Mouse (Mus musculus) midbrain, embryonic 14.5 days (tissue): ENCODE measurements around the gene Mcl1. TPM values are rescaled to one million over a fixed set of nuclear protein-coding genes. Genes with fewer than 3 reads are reported as not detected.
"Not testable (repeated sequence)": the region's sequence is repeated elsewhere in the genome, so short reads cannot be mapped to it uniquely, and the experiment has no call there.

Experiments
- ATAC-seq: fragments of 200-750 bp; cut with Nextera tagmentation; 2 replicates; pipeline ENCODE4 v1.8.0; 2017; ENCODE audit warnings: moderate number of reproducible peaks, moderate library complexity; ENCODE audit not compliant: low FRiP score, low TSS enrichment
- DNase-seq: peaks from one replicate; pipeline ENCODE4 v3.0.0-alpha.2; 2015
- H3K27ac ChIP-seq: fragments of 300-500 bp; sonication (generic); replicated peaks from 2 replicates; pipeline ENCODE4 v1.5.1; 2014; ENCODE audit warnings: mild to moderate bottlenecking, low read depth, low read length, moderate library complexity
- H3K27me3 ChIP-seq: fragments of 300-500 bp; sonication (generic); 2 replicates; pipeline ENCODE4 v1.6.1; 2014; ENCODE audit warnings: low read length, control low read depth, mixed read lengths; ENCODE audit not compliant: control insufficient read depth, insufficient read depth
- H3K36me3 ChIP-seq: fragments of 300-500 bp; sonication (generic); 2 replicates; pipeline ENCODE4 v1.6.1; 2014; ENCODE audit warnings: low read length, control low read depth; ENCODE audit not compliant: control insufficient read depth, insufficient read depth
- H3K4me1 ChIP-seq: fragments of 300-500 bp; sonication (generic); 2 replicates; pipeline ENCODE4 v1.6.1; 2014; ENCODE audit warnings: mild to moderate bottlenecking, antibody characterized with exemption, low read length, control low read depth; ENCODE audit not compliant: control insufficient read depth, insufficient read depth
- H3K4me2 ChIP-seq: fragments of 300-500 bp; sonication (generic); 2 replicates; pipeline ENCODE4 v1.6.1; 2014; ENCODE audit warnings: mild to moderate bottlenecking, low read length, moderate library complexity
- H3K4me3 ChIP-seq: fragments of 300-500 bp; sonication (generic); replicated peaks from 2 replicates; pipeline ENCODE4 v1.5.1; 2014; ENCODE audit warnings: low read depth, low read length
- H3K9ac ChIP-seq: fragments of 300-500 bp; sonication (generic); replicated peaks from 2 replicates; pipeline ENCODE4 v1.6.1; 2014; ENCODE audit warnings: mild to moderate bottlenecking, low read length, moderate library complexity
- H3K9me3 ChIP-seq: fragments of 300-500 bp; sonication (generic); 2 replicates; pipeline ENCODE4 v1.6.1; 2016; ENCODE audit warnings: low read length, control low read depth, mixed read lengths; ENCODE audit not compliant: control insufficient read depth
- WGBS: fragments of 180-500 bp; shearing (Covaris S2); extraction: QIAGEN DNeasy Blood & Tissue Kit; methylation state at CpG from one replicate; pipeline ENCODE4 v1.1.7; 2014; 5-methylcytosine and 5-hydroxymethylcytosine counted together
- polyA plus RNA-seq: library from polyadenylated mRNA; unstranded; fragments of >200 nt; fragmentation: Nextera tagmentation; extraction: Ambion mirVana; gene quantifications from 2 replicates; pipeline ENCODE4 v1.2.1, GENCODE M21; 2014

Mcl1 gene
- polyA plus RNA-seq: 44.1 and 65.7 TPM in 2 replicates

GRCm38 (mm10) chr3:95658236-95658867 is at the start of gene Mcl1:
Mcl1 (plus strand) TSS chr3:95658788.
- Histone ChIP-seq H3K4me2 (peak within 1 kb of the TSS; percentile 98), H3K4me3 (peak within 1 kb of the TSS; percentile 96), H3K36me3 (peaks cover 26% of the 10 kb centered on the region), H3K27me3 (no peaks in the 10 kb centered on the region), H3K27ac (peak within 1 kb of the TSS; percentile 98), H3K9ac (peak within 1 kb of the TSS; percentile 98), H3K9me3 (no peaks in the 10 kb centered on the region), H3K4me1 (peaks cover 31% of the 10 kb centered on the region)
- DNase-seq (peak; percentile 98), ATAC-seq (peak; percentile 96)
- WGBS: under 1% methylated on average over 42 of the region's 43 CpGs

GRCm38 (mm10) chr3:95609195-95609594 is 49.4 kb upstream of the Mcl1 start:
- peaks cover 32% of the 10 kb centered on the region for H3K36me3 ChIP-seq
- WGBS: 79% methylated on average over 3 of the region's 3 CpGs

GRCm38 (mm10) chr3:95613996-95614395 is 44.6 kb upstream of the Mcl1 start:
- no peak for DNase-seq
- 100% methylated on average over 1 of the region's 1 CpGs for WGBS

More at GRCm38 (mm10) chr3:95609195-95609594, 49.4 kb upstream of the Mcl1 start:
- Histone ChIP-seq H3K9ac (no peak overlapping the region), H3K4me1 (no peaks in the 10 kb centered on the region), H3K4me3 (no peak overlapping the region), H3K27me3 (no peaks in the 10 kb centered on the region), H3K27ac (no peak overlapping the region), H3K9me3 (no peaks in the 10 kb centered on the region), H3K4me2 (no peak overlapping the region)
- DNase-seq: no peak
- no peak for ATAC-seq

GRCm38 (mm10) chr3:95618511-95618910 is 40.1 kb upstream of the Mcl1 start:
- no peaks in the 10 kb centered on the region for H3K4me1 ChIP-seq
- no peaks in the 10 kb centered on the region for H3K27me3 ChIP-seq
- DNase-seq: no peak
- no peak overlapping the region for H3K9ac ChIP-seq
- ATAC-seq: no peak
- no peak overlapping the region for H3K27ac ChIP-seq
- H3K4me2 ChIP-seq: no peak overlapping the region
- peaks cover 27% of the 10 kb centered on the region for H3K36me3 ChIP-seq
- WGBS: 86% methylated on average over 1 of the region's 1 CpGs
- H3K9me3 ChIP-seq: no peaks in the 10 kb centered on the region
- no peak overlapping the region for H3K4me3 ChIP-seq

More at GRCm38 (mm10) chr3:95613996-95614395, 44.6 kb upstream of the Mcl1 start:
- no peak overlapping the region for H3K4me2 ChIP-seq
- no peak for ATAC-seq
- no peak overlapping the region for H3K9ac ChIP-seq
- no peaks in the 10 kb centered on the region for H3K9me3 ChIP-seq
- H3K27ac ChIP-seq: no peak overlapping the region
- H3K4me3 ChIP-seq: no peak overlapping the region
- no peaks in the 10 kb centered on the region for H3K4me1 ChIP-seq
- H3K36me3 ChIP-seq: peaks cover 43% of the 10 kb centered on the region
- no peaks in the 10 kb centered on the region for H3K27me3 ChIP-seq

GRCm38 (mm10) chr3:95621241-95621640 is 37.3 kb upstream of the Mcl1 start:
- Histone ChIP-seq H3K27me3 (no peaks in the 10 kb centered on the region), H3K27ac (no peak overlapping the region), H3K4me3 (no peak overlapping the region), H3K36me3 (peaks cover 23% of the 10 kb centered on the region), H3K4me1 (peaks cover 7% of the 10 kb centered on the region), H3K9ac (no peak overlapping the region), H3K9me3 (no peaks in the 10 kb centered on the region), H3K4me2 (no peak overlapping the region)
- DNase-seq (no peak), ATAC-seq (no peak)
- WGBS: 91% methylated on average over 1 of the region's 1 CpGs

GRCm38 (mm10) chr3:95622421-95622820 is 36.2 kb upstream of the Mcl1 start:
- not testable (repeated sequence) for H3K4me1 ChIP-seq, ATAC-seq, DNase-seq, H3K27ac ChIP-seq, H3K27me3 ChIP-seq, H3K4me2 ChIP-seq, H3K9ac ChIP-seq, H3K4me3 ChIP-seq, H3K9me3 ChIP-seq
- peaks cover 26% of the 10 kb centered on the region for H3K36me3 ChIP-seq
- 96% methylated on average over 19 of the region's 20 CpGs for WGBS

GRCm38 (mm10) chr3:95623551-95623950 is 35.0 kb upstream of the Mcl1 start:
- DNase-seq: no peak
- no peak overlapping the region for H3K9ac ChIP-seq
- no peaks in the 10 kb centered on the region for H3K27me3 ChIP-seq
- no peak overlapping the region for H3K4me3 ChIP-seq
- H3K27ac ChIP-seq: no peak overlapping the region
- no peaks in the 10 kb centered on the region for H3K9me3 ChIP-seq
- peaks cover 9% of the 10 kb centered on the region for H3K4me1 ChIP-seq
- peaks cover 26% of the 10 kb centered on the region for H3K36me3 ChIP-seq
- H3K4me2 ChIP-seq: no peak overlapping the region
- WGBS: 50% methylated on average over 2 of the region's 2 CpGs
- ATAC-seq: no peak

GRCm38 (mm10) chr3:95623991-95624515 is 34.5 kb upstream of the Mcl1 start:
- Histone ChIP-seq H3K9ac (peak overlapping the region; percentile 74; the same call in 1 of the 2 replicates), H3K27ac (peak overlapping the region; percentile 82), H3K36me3 (peaks cover 27% of the 10 kb centered on the region), H3K4me3 (peak overlapping the region; percentile 65), H3K4me2 (peak overlapping the region; percentile 62)
- H3K4me1 ChIP-seq, ATAC-seq, H3K9me3 ChIP-seq, H3K27me3 ChIP-seq: not testable (repeated sequence)
- 73% methylated on average over 5 of the region's 5 CpGs for WGBS
- peak; percentile 3 for DNase-seq
